Mouse (Mus musculus): Measurements from ENCODE around the gene Lim2.
"Not testable (repeated sequence)": the region's sequence is repeated elsewhere in the genome, so short reads cannot be mapped to it uniquely, and the experiment has no call there.

Lim2 gene

GRCm38 (mm10) chr7:43427406-43427805 is at the start of gene Lim2:
Lim2 (plus strand) TSS chr7:43427670.
- no peak for DNase-seq

GRCm38 (mm10) chr7:43378226-43378625 is 49.2 kb upstream of the Lim2 start:
- DNase-seq: peak; percentile 49

- DNase-seq: no peak
Observed at GRCm38 (mm10) chr7:43392349-43393121, 34.9 kb upstream of the Lim2 start.

GRCm38 (mm10) chr7:43399501-43399900 is 28.0 kb upstream of the Lim2 start:
- DNase-seq: no peak

- no peak for DNase-seq
Observed at GRCm38 (mm10) chr7:43402718-43403117, 24.8 kb upstream of the Lim2 start.

GRCm38 (mm10) chr7:43407573-43407972 is 19.9 kb upstream of the Lim2 start:
- DNase-seq: no peak

- DNase-seq: no peak
Observed at GRCm38 (mm10) chr7:43408131-43408553, 19.3 kb upstream of the Lim2 start, which contains the start of gene Siglecg. Siglecg (plus strand) TSS chr7:43408204.

GRCm38 (mm10) chr7:43409084-43409483 is 18.4 kb upstream of the Lim2 start:
- no peak for DNase-seq

- DNase-seq: not testable (repeated sequence)
Observed at GRCm38 (mm10) chr7:43411724-43412123, 15.7 kb upstream of the Lim2 start.

GRCm38 (mm10) chr7:43417298-43417697 is 10.2 kb upstream of the Lim2 start:
- DNase-seq: no peak

GRCm38 (mm10) chr7:43422995-43423617 is 4.4 kb upstream of the Lim2 start:
- peak; percentile 94 for DNase-seq

- DNase-seq: no peak
Observed at GRCm38 (mm10) chr7:43423991-43424625, 3.4 kb upstream of the Lim2 start.

- DNase-seq: no peak
Observed at GRCm38 (mm10) chr7:43429500-43429899, 2.0 kb downstream of the Lim2 start.

GRCm38 (mm10) chr7:43432891-43433290 is 5.4 kb downstream of the Lim2 start:
- no peak for DNase-seq

- DNase-seq: no peak
Observed at GRCm38 (mm10) chr7:43434676-43435075, 7.2 kb downstream of the Lim2 start.

GRCm38 (mm10) chr7:43436341-43437255 is 9.1 kb downstream of the Lim2 start, which contains the start of gene Nkg7:
Nkg7 (plus strand) TSS chr7:43437073.
- DNase-seq: no peak

GRCm38 (mm10) chr7:43438611-43439010 is 11.1 kb downstream of the Lim2 start:
- DNase-seq: no peak

- DNase-seq: no peak
Observed at GRCm38 (mm10) chr7:43440482-43440881, 13.0 kb downstream of the Lim2 start, which contains the start of gene Cldnd2. Cldnd2 (plus strand) TSS chr7:43440782.

GRCm38 (mm10) chr7:43441071-43441470 is 13.6 kb downstream of the Lim2 start:
- DNase-seq: no peak

- peak; percentile 40 for DNase-seq
Observed at GRCm38 (mm10) chr7:43442684-43443083, 15.2 kb downstream of the Lim2 start.

- DNase-seq: peak; percentile 91
Observed at GRCm38 (mm10) chr7:43443126-43443916, 15.9 kb downstream of the Lim2 start.

GRCm38 (mm10) chr7:43443917-43444293 is 16.4 kb downstream of the Lim2 start, which contains the start of the genes Etfb and Gm45233:
Etfb (plus strand) TSS chr7:43444083.
Gm45233 (plus strand) TSS chr7:43444128.
- DNase-seq: peak; percentile 97

Data from kidney, postnatal 10 days (tissue).